Comparison of ENCODE assay signal across 10 mouse cellular contexts in the genomic region with DNA sequence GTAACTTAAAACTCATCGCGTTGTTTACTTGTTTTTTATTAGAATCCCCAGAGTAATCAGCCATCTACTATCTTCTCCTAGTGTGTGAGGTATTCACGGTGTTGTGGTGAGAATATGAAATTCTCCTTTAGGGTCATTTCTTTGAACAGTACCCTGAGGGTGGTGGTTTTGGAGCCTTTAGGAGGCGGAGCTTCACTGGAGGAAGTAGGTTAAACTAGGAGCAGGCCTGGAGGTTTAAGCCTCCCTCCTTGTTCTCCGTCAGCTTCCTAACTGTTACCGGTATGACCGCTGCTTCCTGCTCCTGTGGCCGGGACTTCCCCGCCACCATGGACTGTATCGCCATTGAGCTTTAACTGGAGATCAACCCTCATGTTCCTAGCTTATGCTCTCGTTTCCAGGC.
DNase-seq lines count a peak whose midpoint lies in the region; ATAC-seq and TF ChIP-seq lines count a peak whose summit lies in the region.
"Had no signal": no experiment of that assay in that cellular context is flagged by ENCODE, and none has a peak within 500 bp of the region (broad histone marks: within the 10 kb centered on the region; RNA-seq: fewer than 3 reads in every experiment).

No protein-coding gene starts in this region.

- no peak overlapping the region for H3K9ac ChIP-seq in heart, postnatal 0 days (replicated peaks; ENCODE audit: low read depth, low read length)
- no peak overlapping the region; the same call in 1 of the 2 replicates for H3K9ac ChIP-seq in limb, embryonic 14.5 days (ENCODE audit: low read depth, low read length, severe bottlenecking)
- H3K9ac ChIP-seq in stomach, postnatal 0 days (ENCODE audit: low read length), result no peak overlapping the region

- TF ChIP-seq POLR2A in limb, embryonic 14.5 days (IDR thresholded peaks at IDR 0.05; ENCODE audit: borderline replicate concordance, extremely low read depth, insufficient read depth, insufficient read length), result no peak

- DNase-seq in kidney, adult 18-20 months, result peak; percentile 46
- no peak for DNase-seq in kidney, adult 11 months
- DNase-seq in heart, postnatal 0 days (ENCODE audit: low spot score), result no peak
- DNase-seq in limb, embryonic 14.5 days (ENCODE audit: low spot score), result no peak
- no peak for DNase-seq in stomach, postnatal 0 days (ENCODE audit: low spot score)
- DNase-seq in gastrocnemius, postnatal 25 days, result no peak
- DNase-seq in urinary bladder, postnatal 25 days (ENCODE audit: low spot score), result no peak
- no peak for DNase-seq in left cerebral cortex, postnatal 10 days (ENCODE audit: extremely low spot score in 1 of 2, low spot score in 2 of 2)
- DNase-seq: cerebellum, adult 9-11 months had no signal

- intact Hi-C loops in left cerebral cortex, postnatal 10 days (cut with DNase I), result loop anchor here (5.0 to 10.0 kb wide), 2 partner anchors 287 to 385 kb away; no protein-coding TSS in a partner anchor

- no peaks in the 10 kb centered on the region for H3K9me3 ChIP-seq in heart, postnatal 0 days (replicated peaks; ENCODE audit: control insufficient read depth, low read length)
- no peaks in the 10 kb centered on the region for H3K9me3 ChIP-seq in limb, embryonic 14.5 days (ENCODE audit: control insufficient read depth, low read length)
- no peaks in the 10 kb centered on the region for H3K9me3 ChIP-seq in stomach, postnatal 0 days (ENCODE audit: control insufficient read depth, low read length)

- no peaks in the 10 kb centered on the region for H3K4me1 ChIP-seq in heart, postnatal 0 days (ENCODE audit: control insufficient read depth, insufficient read depth)
- no peaks in the 10 kb centered on the region for H3K4me1 ChIP-seq in limb, embryonic 14.5 days (ENCODE audit: control insufficient read depth, insufficient read depth, low read length)
- no peaks in the 10 kb centered on the region for H3K4me1 ChIP-seq in stomach, postnatal 0 days (replicated peaks; ENCODE audit: control insufficient read depth, insufficient read depth)

- no peak overlapping the region for H3K27ac ChIP-seq in heart, postnatal 0 days (ENCODE audit: low read depth)
- H3K27ac ChIP-seq in limb, embryonic 14.5 days (replicated peaks; ENCODE audit: low read depth, low read length), result no peak overlapping the region
- no peak overlapping the region for H3K27ac ChIP-seq in stomach, postnatal 0 days (replicated peaks)
- H3K27ac ChIP-seq: macrophage had no signal

- H3K36me3 ChIP-seq in heart, postnatal 0 days (replicated peaks; ENCODE audit: control insufficient read depth, insufficient read depth, low read length), result no peaks in the 10 kb centered on the region
- peaks cover 4% of the 10 kb centered on the region; the same call in 1 of the 2 replicates for H3K36me3 ChIP-seq in limb, embryonic 14.5 days (ENCODE audit: control insufficient read depth, insufficient read depth, low read length)
- no peaks in the 10 kb centered on the region for H3K36me3 ChIP-seq in stomach, postnatal 0 days (ENCODE audit: control insufficient read depth, insufficient read depth, low read length)

- TF ChIP-seq EP300 in heart, postnatal 0 days (IDR thresholded peaks at IDR 0.05; ENCODE audit: low read depth), result no peak
- no peak for TF ChIP-seq EP300 in stomach, postnatal 0 days (optimal IDR thresholded peaks at IDR 0.05)

- no peak for ATAC-seq in heart, postnatal 0 days (ENCODE audit: insufficient read depth, low read depth)
- ATAC-seq in limb, embryonic 14.5 days (ENCODE audit: low FRiP score, low read depth), result no peak
- ATAC-seq in stomach, postnatal 0 days (ENCODE audit: low FRiP score, low TSS enrichment), result peak; percentile 28; the same call in 1 of the 2 replicates

- no peak for TF ChIP-seq CTCF in heart, postnatal 0 days (IDR thresholded peaks at IDR 0.05; ENCODE audit: low read depth)
- TF ChIP-seq CTCF in stomach, postnatal 0 days (IDR thresholded peaks at IDR 0.05; ENCODE audit: low read depth), result no peak

- peak overlapping the region; percentile 30; the same call in 1 of the 2 replicates for H3K4me2 ChIP-seq in heart, postnatal 0 days (ENCODE audit: low read depth, low read length)
- H3K4me2 ChIP-seq in limb, embryonic 14.5 days (replicated peaks; ENCODE audit: low read depth, low read length, severe bottlenecking), result peak overlapping the region; percentile 25; the same call in 1 of the 2 replicates
- H3K4me2 ChIP-seq in stomach, postnatal 0 days (replicated peaks; ENCODE audit: low read depth), result peak overlapping the region; percentile 5; the same call in 1 of the 2 replicates

- H3K27me3 ChIP-seq in heart, postnatal 0 days (ENCODE audit: control insufficient read depth, insufficient read depth, low read length), result no peaks in the 10 kb centered on the region
- H3K27me3 ChIP-seq in limb, embryonic 14.5 days (ENCODE audit: control insufficient read depth, insufficient read depth, low read length), result no peaks in the 10 kb centered on the region
- no peaks in the 10 kb centered on the region for H3K27me3 ChIP-seq in stomach, postnatal 0 days (ENCODE audit: control insufficient read depth, insufficient read depth, low read length)

- WGBS in heart, postnatal 0 days, result 46% methylated on average over 11 of the region's 11 CpGs
- 39% methylated on average over 11 of the region's 11 CpGs for WGBS in limb, embryonic 14.5 days
- 52% methylated on average over 11 of the region's 11 CpGs for WGBS in stomach, postnatal 0 days

- no peak overlapping the region for H3K4me3 ChIP-seq in heart, postnatal 0 days (ENCODE audit: low read depth, low read length)
- no peak overlapping the region for H3K4me3 ChIP-seq in limb, embryonic 14.5 days (replicated peaks; ENCODE audit: low read length)
- no peak overlapping the region for H3K4me3 ChIP-seq in stomach, postnatal 0 days (ENCODE audit: low read depth, low read length)
